Mouse (Mus musculus): ENCODE data around the gene Soat2. TPM values are rescaled to one million over a fixed set of nuclear protein-coding genes. Genes with fewer than 3 reads are reported as not detected.

Soat2 gene
- polyA plus RNA-seq, 1 experiment from 2014 or later: not detected

- H3K9ac ChIP-seq (ENCODE audit: low read length): peak within 1 kb of the TSS; percentile 86
- H3K27me3 ChIP-seq (replicated peaks; ENCODE audit: control insufficient read depth, insufficient read depth, low read length): no peaks in the 10 kb centered on the region
- ATAC-seq (peak; percentile 95), DNase-seq (ENCODE audit: low spot score) (peak; percentile 98)
- H3K4me3 ChIP-seq (ENCODE audit: low read depth, low read length): peak within 1 kb of the TSS; percentile 83
- H3K27ac ChIP-seq (ENCODE audit: low read depth, low read length): peak within 1 kb of the TSS; percentile 99
- WGBS: under 1% methylated on average over 50 of the region's 68 CpGs
- H3K9me3 ChIP-seq (replicated peaks; ENCODE audit: control insufficient read depth, low read length): no peaks in the 10 kb centered on the region
- H3K4me2 ChIP-seq (ENCODE audit: low read length): peak within 1 kb of the TSS; percentile 78
- peaks cover 19% of the 10 kb centered on the region for H3K4me1 ChIP-seq (ENCODE audit: control insufficient read depth, insufficient read depth, low read length)
- H3K36me3 ChIP-seq (ENCODE audit: control insufficient read depth, insufficient read depth, low read length): peaks cover 26% of the 10 kb centered on the region
These were observed 52.9 kb downstream of the Soat2 start, which contains the start of gene Zfp740 for GRCm38 (mm10) chr15:102202971-102203834. Zfp740 (plus strand) TSS chr15:102203249.

- H3K36me3 ChIP-seq (ENCODE audit: control insufficient read depth, insufficient read depth, low read length): peaks cover 33% of the 10 kb centered on the region
- peak overlapping the region; percentile 99 for H3K27ac ChIP-seq (ENCODE audit: low read depth, low read length)
- H3K4me3 ChIP-seq (ENCODE audit: low read depth, low read length): peak overlapping the region; percentile 83
- peaks cover 19% of the 10 kb centered on the region for H3K4me1 ChIP-seq (ENCODE audit: control insufficient read depth, insufficient read depth, low read length)
- H3K9me3 ChIP-seq (replicated peaks; ENCODE audit: control insufficient read depth, low read length): no peaks in the 10 kb centered on the region
- peak; percentile 77 for DNase-seq (ENCODE audit: low spot score)
- peak; percentile 32 for ATAC-seq
- peak overlapping the region; percentile 62 for H3K4me2 ChIP-seq (ENCODE audit: low read length)
- 0% methylated on average over 26 of the region's 72 CpGs for WGBS
- no peaks in the 10 kb centered on the region for H3K27me3 ChIP-seq (replicated peaks; ENCODE audit: control insufficient read depth, insufficient read depth, low read length)
- peak overlapping the region; percentile 86 for H3K9ac ChIP-seq (ENCODE audit: low read length)
These were observed 53.6 kb downstream of the Soat2 start for GRCm38 (mm10) chr15:102203835-102204381.

- 41% methylated on average over 19 of the region's 19 CpGs for WGBS
- H3K9ac ChIP-seq (ENCODE audit: low read length): peak within 1 kb of the TSS; percentile 86
- ATAC-seq: no peak
These were observed 54.6 kb downstream of the Soat2 start, which contains the start of gene Csad for GRCm38 (mm10) chr15:102204674-102205505. Csad (minus strand) TSS chr15:102204724.

DNA sequence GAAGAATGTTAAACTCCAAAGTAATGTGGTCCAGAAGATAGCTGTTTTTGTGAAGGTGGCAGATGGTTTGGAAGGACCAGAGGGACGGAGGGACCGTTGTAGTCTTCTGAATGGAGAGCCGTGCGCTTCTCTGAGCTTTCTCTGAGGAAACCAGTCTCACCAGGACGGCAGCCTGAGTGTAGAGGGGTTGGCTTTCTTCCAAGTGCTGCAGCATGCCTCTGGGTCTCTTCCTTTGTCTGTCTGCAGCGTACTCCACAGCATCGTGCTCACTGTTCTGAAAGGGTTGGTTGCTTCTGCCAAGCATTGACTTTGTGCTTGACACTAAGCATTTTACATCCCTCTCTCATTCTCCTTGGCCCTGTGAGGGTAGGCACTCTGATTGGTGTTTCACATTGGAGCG, 55.5 kb downstream of the Soat2 start:
- Histone ChIP-seq H3K27ac (ENCODE audit: low read depth, low read length) (peak overlapping the region; percentile 99), H3K9ac (ENCODE audit: low read length) (peak overlapping the region; percentile 86), H3K4me3 (ENCODE audit: low read depth, low read length) (peak overlapping the region; percentile 83), H3K27me3 (replicated peaks; ENCODE audit: control insufficient read depth, insufficient read depth, low read length) (no peaks in the 10 kb centered on the region), H3K9me3 (replicated peaks; ENCODE audit: control insufficient read depth, low read length) (no peaks in the 10 kb centered on the region), H3K36me3 (ENCODE audit: control insufficient read depth, insufficient read depth, low read length) (peaks cover 50% of the 10 kb centered on the region), H3K4me2 (ENCODE audit: low read length) (peak overlapping the region; percentile 62), H3K4me1 (ENCODE audit: control insufficient read depth, insufficient read depth, low read length) (peaks cover 19% of the 10 kb centered on the region)
- DNase-seq (ENCODE audit: low spot score) (peak; percentile 92), ATAC-seq (peak; percentile 46)
- WGBS: 8% methylated on average over 8 of the region's 8 CpGs

More at GRCm38 (mm10) chr15:102204674-102205505, 54.6 kb downstream of the Soat2 start, which contains the start of gene Csad:
- Histone ChIP-seq H3K36me3 (ENCODE audit: control insufficient read depth, insufficient read depth, low read length) (peaks cover 41% of the 10 kb centered on the region), H3K4me2 (ENCODE audit: low read length) (peak within 1 kb of the TSS; percentile 62), H3K4me1 (ENCODE audit: control insufficient read depth, insufficient read depth, low read length) (peaks cover 19% of the 10 kb centered on the region), H3K4me3 (ENCODE audit: low read depth, low read length) (peak within 1 kb of the TSS; percentile 83), H3K27ac (ENCODE audit: low read depth, low read length) (peak within 1 kb of the TSS; percentile 99), H3K9me3 (replicated peaks; ENCODE audit: control insufficient read depth, low read length) (no peaks in the 10 kb centered on the region), H3K27me3 (replicated peaks; ENCODE audit: control insufficient read depth, insufficient read depth, low read length) (no peaks in the 10 kb centered on the region)
- DNase-seq (ENCODE audit: low spot score): peak; percentile 5

- Histone ChIP-seq H3K27me3 (replicated peaks; ENCODE audit: control insufficient read depth, insufficient read depth, low read length) (no peaks in the 10 kb centered on the region), H3K36me3 (ENCODE audit: control insufficient read depth, insufficient read depth, low read length) (peaks cover 63% of the 10 kb centered on the region), H3K27ac (ENCODE audit: low read depth, low read length) (no peak overlapping the region), H3K9ac (ENCODE audit: low read length) (peak overlapping the region; percentile 17; the same call in 1 of the 2 replicates), H3K9me3 (replicated peaks; ENCODE audit: control insufficient read depth, low read length) (no peaks in the 10 kb centered on the region), H3K4me2 (ENCODE audit: low read length) (no peak overlapping the region), H3K4me1 (ENCODE audit: control insufficient read depth, insufficient read depth, low read length) (peaks cover 19% of the 10 kb centered on the region), H3K4me3 (ENCODE audit: low read depth, low read length) (no peak overlapping the region)
- DNase-seq (ENCODE audit: low spot score) (no peak), ATAC-seq (no peak)
- WGBS: 82% methylated on average over 3 of the region's 3 CpGs
These were observed 57.0 kb downstream of the Soat2 start for GRCm38 (mm10) chr15:102207351-102207750.

- ATAC-seq (no peak), DNase-seq (ENCODE audit: low spot score) (no peak)
- Histone ChIP-seq H3K9ac (ENCODE audit: low read length) (peak overlapping the region; percentile 17; the same call in 1 of the 2 replicates), H3K4me1 (ENCODE audit: control insufficient read depth, insufficient read depth, low read length) (peaks cover 15% of the 10 kb centered on the region), H3K4me3 (ENCODE audit: low read depth, low read length) (no peak overlapping the region), H3K27me3 (replicated peaks; ENCODE audit: control insufficient read depth, insufficient read depth, low read length) (no peaks in the 10 kb centered on the region), H3K9me3 (replicated peaks; ENCODE audit: control insufficient read depth, low read length) (no peaks in the 10 kb centered on the region), H3K4me2 (ENCODE audit: low read length) (no peak overlapping the region), H3K36me3 (ENCODE audit: control insufficient read depth, insufficient read depth, low read length) (peaks cover 70% of the 10 kb centered on the region), H3K27ac (ENCODE audit: low read depth, low read length) (no peak overlapping the region)
- 94% methylated on average over 9 of the region's 9 CpGs for WGBS
These were observed 57.8 kb downstream of the Soat2 start for GRCm38 (mm10) chr15:102208092-102208561.

DNA sequence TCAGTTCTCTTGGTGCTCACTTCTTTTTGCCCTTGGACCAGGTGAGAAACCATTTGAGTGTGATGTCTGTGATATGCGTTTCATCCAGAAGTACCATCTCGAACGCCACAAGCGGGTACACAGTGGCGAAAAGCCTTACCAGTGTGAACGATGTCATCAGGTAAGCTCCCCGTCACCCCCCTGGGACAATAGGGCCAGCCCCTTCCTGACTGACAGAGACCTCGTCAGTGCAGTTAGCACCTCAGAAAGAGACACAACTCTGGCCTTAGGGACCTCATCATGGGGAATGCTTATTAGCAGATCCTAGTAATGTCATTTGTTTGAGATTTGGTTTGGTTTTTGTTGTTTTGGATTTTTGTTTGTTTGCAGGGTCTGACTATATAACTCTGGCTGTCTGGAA, 58.8 kb downstream of the Soat2 start:
- Histone ChIP-seq H3K4me2 (ENCODE audit: low read length) (no peak overlapping the region), H3K27me3 (replicated peaks; ENCODE audit: control insufficient read depth, insufficient read depth, low read length) (no peaks in the 10 kb centered on the region), H3K9ac (ENCODE audit: low read length) (no peak overlapping the region), H3K9me3 (replicated peaks; ENCODE audit: control insufficient read depth, low read length) (no peaks in the 10 kb centered on the region), H3K36me3 (ENCODE audit: control insufficient read depth, insufficient read depth, low read length) (peaks cover 80% of the 10 kb centered on the region), H3K4me3 (ENCODE audit: low read depth, low read length) (no peak overlapping the region), H3K27ac (ENCODE audit: low read depth, low read length) (no peak overlapping the region), H3K4me1 (ENCODE audit: control insufficient read depth, insufficient read depth, low read length) (peaks cover 15% of the 10 kb centered on the region)
- ATAC-seq: no peak
- 85% methylated on average over 8 of the region's 8 CpGs for WGBS
- DNase-seq (ENCODE audit: low spot score): no peak

DNA sequence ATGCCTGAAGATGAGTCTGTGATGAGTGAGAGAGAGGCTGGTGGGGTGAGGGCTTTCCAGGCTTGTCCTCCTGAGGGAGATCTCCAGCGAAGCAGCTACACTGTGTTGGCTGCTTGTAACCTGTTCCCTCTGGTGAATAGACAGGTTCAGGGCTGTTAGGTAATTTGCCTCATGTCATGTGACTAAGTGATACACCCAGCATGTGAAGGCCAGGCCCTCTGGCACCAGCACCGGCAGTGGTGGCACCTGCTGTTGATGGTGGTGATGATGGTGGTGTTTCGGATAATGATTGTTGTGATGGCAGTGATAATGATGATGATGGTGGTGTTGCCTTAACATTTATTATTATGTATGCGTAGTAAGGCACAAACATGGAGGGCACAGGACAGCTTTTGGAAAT, 60.5 kb downstream of the Soat2 start:
- Histone ChIP-seq H3K4me2 (ENCODE audit: low read length) (no peak overlapping the region), H3K9ac (ENCODE audit: low read length) (no peak overlapping the region), H3K4me3 (ENCODE audit: low read depth, low read length) (no peak overlapping the region), H3K36me3 (ENCODE audit: control insufficient read depth, insufficient read depth, low read length) (peaks cover 92% of the 10 kb centered on the region), H3K27me3 (replicated peaks; ENCODE audit: control insufficient read depth, insufficient read depth, low read length) (no peaks in the 10 kb centered on the region), H3K27ac (ENCODE audit: low read depth, low read length) (no peak overlapping the region), H3K4me1 (ENCODE audit: control insufficient read depth, insufficient read depth, low read length) (peaks cover 2% of the 10 kb centered on the region; the same call in 1 of the 2 replicates), H3K9me3 (replicated peaks; ENCODE audit: control insufficient read depth, low read length) (no peaks in the 10 kb centered on the region)
- WGBS: 93% methylated on average over 4 of the region's 4 CpGs
- no peak for DNase-seq (ENCODE audit: low spot score)
- no peak for ATAC-seq

All from forebrain, embryonic 14.5 days (tissue).